Mouse (Mus musculus) E14TG2a.4 (cell line): Measurements from ENCODE around the gene Gm960.

Experiments used
- H3K27me3 ChIP-seq: 2 replicates; pipeline ENCODE4 v1.6.1; 2014; ENCODE audit warnings: low read length, control low read depth; ENCODE audit not compliant: insufficient read depth
- H3K36me3 ChIP-seq: 2 replicates; pipeline ENCODE4 v1.6.1; 2014; ENCODE audit warnings: low read length, control low read depth; ENCODE audit not compliant: insufficient read depth
- H3K4me1 ChIP-seq: replicated peaks from 2 replicates; pipeline ENCODE4 v1.6.1; 2014; ENCODE audit warnings: low read depth, low read length, control low read depth
- H3K4me3 ChIP-seq: replicated peaks from 2 replicates; pipeline ENCODE4 v1.5.1; 2014; ENCODE audit warnings: mild to moderate bottlenecking, low read length
- H3K9me3 ChIP-seq: 2 replicates; pipeline ENCODE4 v1.6.1; 2014; ENCODE audit warnings: low read length, control low read depth
- CTCF ChIP-seq: conservative IDR thresholded peaks from 2 replicates; pipeline ENCODE4 v1.5.1; 2014; ENCODE audit warnings: low read length
- NANOG ChIP-seq: IDR thresholded peaks from 2 replicates; pipeline ENCODE4 v1.6.1; 2014; ENCODE audit warnings: borderline replicate concordance, low read length, mixed read lengths
- POU5F1 ChIP-seq: IDR thresholded peaks from 2 replicates; pipeline ENCODE4 v1.6.1; 2014; ENCODE audit warnings: low read length, borderline replicate concordance

The Gm960 gene

GRCm38 (mm10) chr19:4698205-4698677 is at the start of gene Gm960:
Gm960 (minus strand) TSS chr19:4698668.
- Histone ChIP-seq H3K9me3 (no peaks in the 10 kb centered on the region), H3K36me3 (no peaks in the 10 kb centered on the region), H3K4me1 (peaks cover 18% of the 10 kb centered on the region), H3K27me3 (peaks cover 68% of the 10 kb centered on the region), H3K4me3 (peak within 1 kb of the TSS; percentile 81)
- TF ChIP-seq NANOG, result no peak
- no peak for TF ChIP-seq POU5F1
- no peak for TF ChIP-seq CTCF

GRCm38 (mm10) chr19:4747631-4748312 is 49.3 kb upstream of the Gm960 start:
- no peaks in the 10 kb centered on the region for H3K9me3 ChIP-seq
- H3K4me1 ChIP-seq, result peaks cover 7% of the 10 kb centered on the region
- no peak for TF ChIP-seq POU5F1
- TF ChIP-seq NANOG, result no peak
- TF ChIP-seq CTCF, result no peak
- H3K4me3 ChIP-seq, result no peak overlapping the region
- H3K27me3 ChIP-seq, result no peaks in the 10 kb centered on the region
- peaks cover 87% of the 10 kb centered on the region for H3K36me3 ChIP-seq

GRCm38 (mm10) chr19:4746611-4747010 is 48.1 kb upstream of the Gm960 start:
- Histone ChIP-seq H3K9me3 (no peaks in the 10 kb centered on the region), H3K36me3 (peaks cover 87% of the 10 kb centered on the region), H3K27me3 (no peaks in the 10 kb centered on the region), H3K4me3 (no peak overlapping the region), H3K4me1 (peaks cover 7% of the 10 kb centered on the region)
- TF ChIP-seq CTCF (no peak), NANOG (no peak), POU5F1 (no peak)

- Histone ChIP-seq H3K4me3 (no peak overlapping the region), H3K36me3 (peaks cover 87% of the 10 kb centered on the region), H3K9me3 (no peaks in the 10 kb centered on the region), H3K27me3 (no peaks in the 10 kb centered on the region), H3K4me1 (peaks cover 7% of the 10 kb centered on the region)
- TF ChIP-seq CTCF, result no peak
- no peak for TF ChIP-seq NANOG
- no peak for TF ChIP-seq POU5F1
These were observed 47.2 kb upstream of the Gm960 start for GRCm38 (mm10) chr19:4745681-4746080.

GRCm38 (mm10) chr19:4745057-4745456 is 46.6 kb upstream of the Gm960 start:
- peaks cover 87% of the 10 kb centered on the region for H3K36me3 ChIP-seq

GRCm38 (mm10) chr19:4744026-4744425 is 45.6 kb upstream of the Gm960 start:
- Histone ChIP-seq H3K36me3 (peaks cover 87% of the 10 kb centered on the region), H3K4me1 (peaks cover 5% of the 10 kb centered on the region), H3K9me3 (no peaks in the 10 kb centered on the region), H3K4me3 (no peak overlapping the region), H3K27me3 (0 out of 2 replicates have a peak, but pooled peaks cover 2% of the 10 kb centered on the region)
- TF ChIP-seq NANOG (no peak), CTCF (no peak), POU5F1 (no peak)

More at GRCm38 (mm10) chr19:4745057-4745456, 46.6 kb upstream of the Gm960 start:
- no peak for TF ChIP-seq POU5F1
- TF ChIP-seq NANOG, result no peak
- no peak for TF ChIP-seq CTCF
- H3K4me1 ChIP-seq, result peaks cover 7% of the 10 kb centered on the region
- H3K4me3 ChIP-seq, result no peak overlapping the region
- 0 out of 2 replicates have a peak, but pooled peaks cover 2% of the 10 kb centered on the region for H3K27me3 ChIP-seq
- H3K9me3 ChIP-seq, result no peaks in the 10 kb centered on the region

- Histone ChIP-seq H3K36me3 (peaks cover 83% of the 10 kb centered on the region), H3K27me3 (0 out of 2 replicates have a peak, but pooled peaks cover 2% of the 10 kb centered on the region), H3K4me3 (no peak overlapping the region), H3K9me3 (no peaks in the 10 kb centered on the region), H3K4me1 (no peaks in the 10 kb centered on the region)
- no peak for TF ChIP-seq POU5F1
- peak; percentile 37; the same call in 1 of the 2 replicates for TF ChIP-seq CTCF
These were observed 45.1 kb upstream of the Gm960 start for GRCm38 (mm10) chr19:4743524-4743923.

GRCm38 (mm10) chr19:4742229-4742628 is 43.8 kb upstream of the Gm960 start:
- peaks cover 12% of the 10 kb centered on the region; the same call in 1 of the 2 replicates for H3K27me3 ChIP-seq
- no peak overlapping the region for H3K4me3 ChIP-seq
- peaks cover 70% of the 10 kb centered on the region for H3K36me3 ChIP-seq
- TF ChIP-seq CTCF (no peak), POU5F1 (no peak), NANOG (no peak)
- H3K9me3 ChIP-seq, result no peaks in the 10 kb centered on the region
- H3K4me1 ChIP-seq, result peaks cover 11% of the 10 kb centered on the region

- Histone ChIP-seq H3K36me3 (peaks cover 62% of the 10 kb centered on the region), H3K27me3 (peaks cover 16% of the 10 kb centered on the region; the same call in 1 of the 2 replicates), H3K9me3 (no peaks in the 10 kb centered on the region), H3K4me1 (peaks cover 11% of the 10 kb centered on the region), H3K4me3 (no peak overlapping the region)
- TF ChIP-seq CTCF (no peak), POU5F1 (no peak), NANOG (no peak)
These were observed 43.0 kb upstream of the Gm960 start for GRCm38 (mm10) chr19:4741482-4741881.
